10 mouse cellular contexts compared by ENCODE assay signal in the genomic region with DNA sequence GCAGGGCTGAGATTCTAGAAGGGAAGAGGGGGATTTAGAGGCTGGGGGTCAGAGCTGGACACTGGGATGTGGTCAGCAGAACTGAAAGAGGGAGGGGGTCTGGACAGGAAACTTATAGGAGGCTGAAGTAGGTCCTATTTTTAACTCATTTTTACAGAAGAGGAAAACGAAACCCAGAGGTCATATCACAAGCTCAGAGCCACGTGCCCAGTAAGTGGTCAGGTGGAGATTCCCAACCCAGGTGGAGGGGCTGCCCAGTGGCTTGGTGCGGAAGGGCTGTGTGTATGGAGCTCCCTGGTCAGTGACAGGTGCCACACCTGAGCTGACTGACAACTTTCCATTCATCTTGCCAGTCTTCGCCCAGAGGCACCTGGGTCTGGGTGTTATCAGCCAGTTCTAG. TPM values are rescaled to one million over a fixed set of nuclear protein-coding genes. Genes with fewer than 3 reads are reported as not detected.
DNase-seq lines count a peak whose midpoint lies in the region; ATAC-seq and TF ChIP-seq lines count a peak whose summit lies in the region.
"Had no signal": no experiment of that assay in that cellular context is flagged by ENCODE, and none has a peak within 500 bp of the region (broad histone marks: within the 10 kb centered on the region; RNA-seq: fewer than 3 reads in every experiment).

No protein-coding gene starts in this region.

- H3K27ac ChIP-seq in kidney, embryonic 16.5 days (ENCODE audit: low read length), result no peak overlapping the region
- peak overlapping the region; percentile 83; the same call in 1 of the 2 replicates for H3K27ac ChIP-seq in embryonic facial prominence, embryonic 10.5 days (replicated peaks)
- peak overlapping the region; percentile 58 for H3K27ac ChIP-seq in embryonic fibroblast, embryonic 13.5 days (ENCODE audit: insufficient read depth, low read length)
- no peak overlapping the region for H3K27ac ChIP-seq in liver, embryonic 12.5 days

- H3K9me3 ChIP-seq in kidney, embryonic 16.5 days (ENCODE audit: low read length), result no peaks in the 10 kb centered on the region
- H3K9me3 ChIP-seq in embryonic facial prominence, embryonic 10.5 days, result no peaks in the 10 kb centered on the region
- no peaks in the 10 kb centered on the region for H3K9me3 ChIP-seq in liver, embryonic 12.5 days (replicated peaks)

- no peaks in the 10 kb centered on the region for H3K27me3 ChIP-seq in kidney, embryonic 16.5 days (ENCODE audit: insufficient read depth, low read length)
- peaks cover 40% of the 10 kb centered on the region; the same call in 1 of the 2 replicates for H3K27me3 ChIP-seq in embryonic facial prominence, embryonic 10.5 days (replicated peaks; ENCODE audit: low read depth, poor library complexity, severe bottlenecking)
- H3K27me3 ChIP-seq in liver, embryonic 12.5 days (replicated peaks), result peaks cover 39% of the 10 kb centered on the region

- 66% methylated on average over 4 of the region's 4 CpGs for WGBS in kidney, embryonic 16.5 days
- 75% methylated on average over 4 of the region's 4 CpGs for WGBS in embryonic facial prominence, embryonic 10.5 days
- 38% methylated on average over 4 of the region's 4 CpGs for WGBS in liver, embryonic 12.5 days (ENCODE audit: insufficient replicate concordance)

- H3K4me1 ChIP-seq in kidney, embryonic 16.5 days (ENCODE audit: insufficient read depth, low read length), result peaks cover 28% of the 10 kb centered on the region
- H3K4me1 ChIP-seq in embryonic facial prominence, embryonic 10.5 days, result peaks cover 58% of the 10 kb centered on the region
- H3K4me1 ChIP-seq in embryonic fibroblast, embryonic 13.5 days (ENCODE audit: control insufficient read depth, insufficient read depth, low read length), result peaks cover 29% of the 10 kb centered on the region; the same call in 1 of the 2 replicates
- peaks cover 52% of the 10 kb centered on the region for H3K4me1 ChIP-seq in liver, embryonic 12.5 days

- DNase-seq in kidney, adult 9 months, result no peak
- no peak for DNase-seq in embryonic facial prominence, embryonic 10.5 days (ENCODE audit: low spot score)
- DNase-seq in retina, embryonic 14.5 days (ENCODE audit: low spot score), result no peak
- no peak for DNase-seq in frontal cortex, postnatal 25 days (ENCODE audit: low spot score in 2 of 2)
- DNase-seq: kidney, adult 18-20 months; lung, adult 2 months; thymus, postnatal 4 days had no signal

- H3K4me3 ChIP-seq in kidney, embryonic 16.5 days (ENCODE audit: low read length), result peak overlapping the region; percentile 70
- peak overlapping the region; percentile 66 for H3K4me3 ChIP-seq in embryonic facial prominence, embryonic 10.5 days
- peak overlapping the region; percentile 97 for H3K4me3 ChIP-seq in embryonic fibroblast, embryonic 13.5 days (ENCODE audit: insufficient read depth, low read length)
- peak overlapping the region; percentile 39; the same call in 1 of the 2 replicates for H3K4me3 ChIP-seq in liver, embryonic 12.5 days

- TF ChIP-seq CTCF in embryonic fibroblast, embryonic 13.5 days (IDR thresholded peaks at IDR 0.05; ENCODE audit: borderline replicate concordance, insufficient read depth, low read length), result no peak

- H3K9ac ChIP-seq in kidney, embryonic 16.5 days (replicated peaks; ENCODE audit: low read length), result peak overlapping the region; percentile 76
- H3K9ac ChIP-seq in liver, embryonic 12.5 days, result no peak overlapping the region

- TF ChIP-seq POLR2A in embryonic fibroblast, embryonic 13.5 days (IDR thresholded peaks at IDR 0.05; ENCODE audit: low read depth, low read length), result no peak

- no peak for ATAC-seq in kidney, embryonic 16.5 days (ENCODE audit: low FRiP score, low TSS enrichment)
- ATAC-seq in liver, embryonic 12.5 days, result no peak

- H3K36me3 ChIP-seq in kidney, embryonic 16.5 days (ENCODE audit: insufficient read depth, low read length), result 0 out of 2 replicates have a peak, but pooled peaks cover 5% of the 10 kb centered on the region
- H3K36me3 ChIP-seq in embryonic facial prominence, embryonic 10.5 days (replicated peaks), result peaks cover 8% of the 10 kb centered on the region; the same call in 1 of the 2 replicates
- no peaks in the 10 kb centered on the region for H3K36me3 ChIP-seq in liver, embryonic 12.5 days

- H3K4me2 ChIP-seq in kidney, embryonic 16.5 days (replicated peaks; ENCODE audit: low read depth, low read length), result peak overlapping the region; percentile 89
- peak overlapping the region; percentile 58 for H3K4me2 ChIP-seq in liver, embryonic 12.5 days

RNA-seq across cellular contexts. Expression of gene Axl, which starts 1.5 kb away (rescaled TPM):
- 91.5 and 96.5 TPM in 2 replicates for polyA plus RNA-seq in kidney, embryonic 16.5 days (2015; fragmentation: Nextera tagmentation; extraction: Ambion mirVana)
- polyA plus RNA-seq in embryonic facial prominence, embryonic 10.5 days (2016; fragmentation: Nextera tagmentation; extraction: Ambion mirVana), result 22.1 and 29.7 TPM in 2 replicates
- polyA plus RNA-seq in embryonic fibroblast, embryonic 13.5 days (2011; ENCODE audit: insufficient read length, low read depth, missing spikeins), result 232 and 364 TPM in 2 replicates
- 14.1 and 20.1 TPM in 2 replicates for polyA plus RNA-seq in liver, embryonic 12.5 days (2016; fragmentation: Nextera tagmentation; extraction: Ambion mirVana)

RNA-seq across cellular contexts. Expression of gene Cyp2s1, which starts 29.7 kb away (rescaled TPM):
- polyA plus RNA-seq in kidney, embryonic 16.5 days (2015; fragmentation: Nextera tagmentation; extraction: Ambion mirVana), result 22.1 and 23.0 TPM in 2 replicates
- polyA plus RNA-seq in embryonic facial prominence, embryonic 10.5 days (2016; fragmentation: Nextera tagmentation; extraction: Ambion mirVana), result 2.5 and 2.9 TPM in 2 replicates
- polyA plus RNA-seq in embryonic fibroblast, embryonic 13.5 days (2011; ENCODE audit: insufficient read length, low read depth, missing spikeins), result 0.23 TPM in 1 of 2 replicates, not detected in the other
- polyA plus RNA-seq in liver, embryonic 12.5 days (2016; fragmentation: Nextera tagmentation; extraction: Ambion mirVana), result 0.62 and 0.81 TPM in 2 replicates

RNA-seq across cellular contexts. Expression of gene Hnrnpul1, which starts 32.4 kb away (rescaled TPM):
- polyA plus RNA-seq in kidney, embryonic 16.5 days (2015; fragmentation: Nextera tagmentation; extraction: Ambion mirVana), result 43.7 and 56.5 TPM in 2 replicates
- 60.8 and 62.5 TPM in 2 replicates for polyA plus RNA-seq in embryonic facial prominence, embryonic 10.5 days (2016; fragmentation: Nextera tagmentation; extraction: Ambion mirVana)
- 125 and 155 TPM in 2 replicates for polyA plus RNA-seq in embryonic fibroblast, embryonic 13.5 days (2011; ENCODE audit: insufficient read length, low read depth, missing spikeins)
- polyA plus RNA-seq in liver, embryonic 12.5 days (2016; fragmentation: Nextera tagmentation; extraction: Ambion mirVana), result 46.1 and 52.3 TPM in 2 replicates

Comparison
In these comparisons a context has a peak if more than half of its experiments do, and no peak if none do; other contexts are left out.
1. H3K27ac ChIP-seq: peak in embryonic facial prominence, embryonic 10.5 days (single experiment) and embryonic fibroblast, embryonic 13.5 days (single experiment); none in kidney, embryonic 16.5 days (single experiment) and liver, embryonic 12.5 days (single experiment).
2. H3K4me3 ChIP-seq: peak in every context shown above with its lines; median percentile 97 in embryonic fibroblast, embryonic 13.5 days; 70 in kidney, embryonic 16.5 days; 66 in embryonic facial prominence, embryonic 10.5 days; 39 in liver, embryonic 12.5 days.